ENCODE assay signal across 8 mouse cellular contexts in genomic region chr9:54863363-54864281, GRCm38 (mm10). TPM values are rescaled to one million over a fixed set of nuclear protein-coding genes. Genes with fewer than 3 reads are reported as not detected.
DNase-seq lines count a peak whose midpoint lies in the region; ATAC-seq and TF ChIP-seq lines count a peak whose summit lies in the region.

Gene Ireb2, plus strand, starts transcription at chr9:54863789.

- H3K4me1 ChIP-seq in embryonic facial prominence, embryonic 13.5 days: peaks cover 13% of the 10 kb centered on the region
- H3K4me1 ChIP-seq in heart, adult 2 months (ENCODE audit: control insufficient read depth, insufficient read depth, low read length): peaks cover 2% of the 10 kb centered on the region
- H3K4me1 ChIP-seq in limb, embryonic 13.5 days: peaks cover 17% of the 10 kb centered on the region
- peaks cover 23% of the 10 kb centered on the region for H3K4me1 ChIP-seq in midbrain, embryonic 16.5 days (ENCODE audit: control insufficient read depth, insufficient read depth, low read length)

- peak; percentile 98 for DNase-seq in 3134 (ENCODE audit: extremely low read depth, insufficient read length, low spot score)
- DNase-seq in adrenal gland, postnatal 36 days: peak; percentile 100
- peak; percentile 100 for DNase-seq in heart, adult 2 months
- DNase-seq in kidney, adult 8-10 months: peak; percentile 98 to 99
- peak; percentile 98 to 99 for DNase-seq in spleen, postnatal 10 days (ENCODE audit: low spot score in 2 of 2)

- 0 out of 2 replicates have a peak, but pooled peaks have one; percentile 1 for TF ChIP-seq CTCF in heart, adult 2 months (IDR thresholded peaks at IDR 0.05)

- peak; percentile 92 for ATAC-seq in embryonic facial prominence, embryonic 13.5 days (ENCODE audit: insufficient number of reproducible peaks, insufficient read depth, low FRiP score, low TSS enrichment, low read depth)
- ATAC-seq in limb, embryonic 13.5 days (ENCODE audit: low FRiP score, low read depth): peak; percentile 98
- ATAC-seq in midbrain, embryonic 16.5 days: peak; percentile 99

- peak within 1 kb of the TSS; percentile 100 for H3K9ac ChIP-seq in embryonic facial prominence, embryonic 13.5 days
- H3K9ac ChIP-seq in heart, adult 2 months (ENCODE audit: low read depth, low read length): peak within 1 kb of the TSS; percentile 89
- H3K9ac ChIP-seq in limb, embryonic 13.5 days: peak within 1 kb of the TSS; percentile 100
- peak within 1 kb of the TSS; percentile 98 for H3K9ac ChIP-seq in midbrain, embryonic 16.5 days (ENCODE audit: low read depth, low read length)

- H3K4me2 ChIP-seq in embryonic facial prominence, embryonic 13.5 days: peak within 1 kb of the TSS; percentile 72
- peak within 1 kb of the TSS; percentile 80 for H3K4me2 ChIP-seq in limb, embryonic 13.5 days (replicated peaks)
- peak within 1 kb of the TSS; percentile 81 for H3K4me2 ChIP-seq in midbrain, embryonic 16.5 days (ENCODE audit: low read length)

- no peak for TF ChIP-seq EP300 in heart, adult 2 months (IDR thresholded peaks at IDR 0.05; ENCODE audit: insufficient read depth, low read depth, low read length)

- intact Hi-C loops in heart, adult 2 months (cut with DNase I): loop anchor here (2.0 kb wide), 1 partner anchor 87 kb away; the partner anchor contains the start of genes AY074887 and Psma4

- TF ChIP-seq POLR2A in heart, adult 2 months (IDR thresholded peaks at IDR 0.05; ENCODE audit: insufficient read depth, low read depth, low read length): peak; percentile 65

- no peaks in the 10 kb centered on the region for H3K9me3 ChIP-seq in embryonic facial prominence, embryonic 13.5 days
- H3K9me3 ChIP-seq in limb, embryonic 13.5 days: no peaks in the 10 kb centered on the region
- H3K9me3 ChIP-seq in midbrain, embryonic 16.5 days (replicated peaks; ENCODE audit: control insufficient read depth, low read length, poor library complexity, severe bottlenecking): no peaks in the 10 kb centered on the region

- WGBS in embryonic facial prominence, embryonic 13.5 days: under 1% methylated on average over 67 of the region's 72 CpGs
- WGBS in heart, adult 2 months: under 1% methylated on average over 72 of the region's 72 CpGs
- WGBS in limb, embryonic 13.5 days: under 1% methylated on average over 72 of the region's 72 CpGs
- WGBS in midbrain, embryonic 16.5 days: under 1% methylated on average over 70 of the region's 72 CpGs

- H3K4me3 ChIP-seq in embryonic facial prominence, embryonic 13.5 days: peak within 1 kb of the TSS; percentile 99
- H3K4me3 ChIP-seq in heart, adult 2 months: peak within 1 kb of the TSS; percentile 68
- peak within 1 kb of the TSS; percentile 99 for H3K4me3 ChIP-seq in limb, embryonic 13.5 days
- H3K4me3 ChIP-seq in midbrain, embryonic 16.5 days (ENCODE audit: low read depth, low read length): peak within 1 kb of the TSS; percentile 87

- peak within 1 kb of the TSS; percentile 95 for H3K27ac ChIP-seq in embryonic facial prominence, embryonic 13.5 days
- peak within 1 kb of the TSS; percentile 82 for H3K27ac ChIP-seq in heart, adult 2 months
- H3K27ac ChIP-seq in limb, embryonic 13.5 days: peak within 1 kb of the TSS; percentile 91
- peak within 1 kb of the TSS; percentile 90 for H3K27ac ChIP-seq in midbrain, embryonic 16.5 days (ENCODE audit: low read length)

- H3K27me3 ChIP-seq in embryonic facial prominence, embryonic 13.5 days: no peaks in the 10 kb centered on the region
- no peaks in the 10 kb centered on the region for H3K27me3 ChIP-seq in heart, adult 2 months (ENCODE audit: control insufficient read depth, insufficient read depth, low read length)
- H3K27me3 ChIP-seq in limb, embryonic 13.5 days: no peaks in the 10 kb centered on the region
- H3K27me3 ChIP-seq in midbrain, embryonic 16.5 days (ENCODE audit: control insufficient read depth, insufficient read depth, low read depth, low read length): no peaks in the 10 kb centered on the region

- peaks cover 9% of the 10 kb centered on the region for H3K79me2 ChIP-seq in heart, adult 2 months (replicated peaks; ENCODE audit: control insufficient read depth, insufficient read depth, low read length)

- H3K36me3 ChIP-seq in embryonic facial prominence, embryonic 13.5 days: peaks cover 27% of the 10 kb centered on the region
- H3K36me3 ChIP-seq in heart, adult 2 months (ENCODE audit: control insufficient read depth, insufficient read depth, low read length): peaks cover 21% of the 10 kb centered on the region
- peaks cover 29% of the 10 kb centered on the region for H3K36me3 ChIP-seq in limb, embryonic 13.5 days
- peaks cover 7% of the 10 kb centered on the region; the same call in 1 of the 2 replicates for H3K36me3 ChIP-seq in midbrain, embryonic 16.5 days (ENCODE audit: control insufficient read depth, insufficient read depth, low read length)

RNA-seq across cellular contexts. Expression of gene Ireb2, which starts in this region (rescaled TPM):
- total RNA-seq in adrenal gland, postnatal 36 days (2021): 10 to 100 TPM; 46.3 to 58.4 TPM
- polyA plus RNA-seq in embryonic facial prominence, embryonic 13.5 days (2015; fragmentation: Nextera tagmentation; extraction: Ambion mirVana): 37.0 and 39.9 TPM in 2 replicates
- total RNA-seq in heart, adult 2 months (2021): 10 to 100 TPM; 23.5 to 26.7 TPM
- polyA plus RNA-seq in heart, adult 2 months (2012; rRNA removed): 4.7 and 10.9 TPM in 2 replicates
- 34.7 and 38.7 TPM in 2 replicates for polyA plus RNA-seq in limb, embryonic 13.5 days (2015; fragmentation: Nextera tagmentation; extraction: Ambion mirVana)
- polyA plus RNA-seq in midbrain, embryonic 16.5 days (2015; fragmentation: Nextera tagmentation; extraction: Ambion mirVana): 38.9 and 46.3 TPM in 2 replicates

Comparison
In these comparisons a context has a peak if more than half of its experiments do, and no peak if none do; other contexts are left out.
1. Peak in every context shown above with its lines: DNase-seq, ATAC-seq, H3K4me3 ChIP-seq and H3K27ac ChIP-seq.